Mouse (Mus musculus) stomach, postnatal 0 days (tissue): ENCODE data around the gene Khsrp.

ENCODE experiments used
- CTCF ChIP-seq: IDR thresholded peaks from 2 replicates; pipeline ENCODE4 v1.5.1; 2016; ENCODE audit warnings: antibody characterized with exemption, low read depth, mild to moderate bottlenecking, moderate library complexity
- EP300 ChIP-seq: optimal IDR thresholded peaks from 2 replicates; pipeline ENCODE3; 2016; ENCODE audit warnings: antibody characterized with exemption

GRCm38 (mm10) chr17:57019693-57020092 lies 11.6 kb downstream of the Khsrp start:
- TF ChIP-seq CTCF (no peak), EP300 (no peak)
